Mouse (Mus musculus) liver, embryonic 14.5 days (tissue): ENCODE measurements around the gene Egfr. TPM values are rescaled to one million over a fixed set of nuclear protein-coding genes. Genes with fewer than 3 reads are reported as not detected.

ENCODE experiments used
- ATAC-seq: fragments of 200-750 bp; cut with Nextera tagmentation; 2 replicates; pipeline ENCODE4 v1.8.0; 2017; ENCODE audit warnings: moderate number of reproducible peaks, mild to moderate bottlenecking, moderate library complexity; ENCODE audit not compliant: insufficient read depth
- DNase-seq, 3 experiments: peaks; one replicate each; pipeline ENCODE4 v3.0.0-alpha.2; 2012 to 2013; ENCODE audit warnings: low read depth in 3 of 3, low spot score in 3 of 3
- H3K27ac ChIP-seq: fragments of 300-500 bp; sonication (generic); 2 replicates; pipeline ENCODE4 v1.5.1; 2014; ENCODE audit warnings: moderate library complexity, mild to moderate bottlenecking, control low read depth, inconsistent platforms
- H3K27me3 ChIP-seq: fragments of 300-500 bp; sonication (generic); 2 replicates; pipeline ENCODE4 v1.6.1; 2014; ENCODE audit warnings: mild to moderate bottlenecking, low read length, moderate library complexity; ENCODE audit not compliant: control insufficient read depth, insufficient read depth
- H3K36me3 ChIP-seq: fragments of 300-500 bp; sonication (generic); replicated peaks from 2 replicates; pipeline ENCODE4 v1.6.1; 2014; ENCODE audit warnings: low read depth; ENCODE audit not compliant: control insufficient read depth, insufficient read depth
- H3K4me1 ChIP-seq, 2 experiments: fragments of 200-500 bp in 1 of 2; fragments of 300-500 bp in 1 of 2; sonication (generic) in 1 of 2; replicated peaks; 2 replicates each; pipeline ENCODE4 v1.6.1; 2012 to 2014; ENCODE audit warnings: antibody characterized with exemption in 1 of 2, inconsistent platforms in 1 of 2, low read length in 1 of 2; ENCODE audit not compliant: control insufficient read depth in 2 of 2, insufficient read depth in 2 of 2
- H3K4me2 ChIP-seq: fragments of 300-500 bp; sonication (generic); 2 replicates; pipeline ENCODE4 v1.6.1; 2014; ENCODE audit warnings: low read depth, mild to moderate bottlenecking, control low read depth, moderate library complexity
- H3K4me3 ChIP-seq, 2 experiments: fragments of 200-500 bp in 1 of 2; fragments of 300-500 bp in 1 of 2; sonication (generic) in 1 of 2; 2 replicates each; pipeline ENCODE4 v1.5.1; 2012 to 2014; ENCODE audit warnings: low read depth in 2 of 2, low read length in 2 of 2, mild to moderate bottlenecking in 2 of 2, control low read depth in 1 of 2, inconsistent platforms in 1 of 2, moderate library complexity in 1 of 2; ENCODE audit not compliant: insufficient read depth in 1 of 2
- H3K9ac ChIP-seq: fragments of 300-500 bp; sonication (generic); replicated peaks from 2 replicates; pipeline ENCODE4 v1.6.1; 2014; ENCODE audit warnings: mild to moderate bottlenecking, control low read depth, moderate library complexity
- H3K9me3 ChIP-seq: fragments of 300-500 bp; sonication (generic); 2 replicates; pipeline ENCODE4 v1.6.1; 2016; ENCODE audit warnings: low read length, mixed read lengths; ENCODE audit not compliant: control insufficient read depth
- CTCF ChIP-seq: IDR thresholded peaks from 2 replicates; pipeline ENCODE4 v1.5.1; 2016; ENCODE audit warnings: antibody characterized with exemption, low read depth, control low read depth
- EP300 ChIP-seq: IDR thresholded peaks from 2 replicates; pipeline ENCODE4 v1.6.1; 2016; ENCODE audit warnings: antibody characterized with exemption, low read depth
- WGBS: fragments of 180-500 bp; shearing (Covaris S2); extraction: QIAGEN DNeasy Blood & Tissue Kit; methylation state at CpG from one replicate; pipeline ENCODE4 v1.1.7; 2014; ENCODE audit not compliant: insufficient replicate concordance; 5-methylcytosine and 5-hydroxymethylcytosine counted together
- polyA plus RNA-seq, 2 experiments: library from polyadenylated mRNA; depleted of rRNA in 1 of 2; stranded (reverse) in 1 of 2; unstranded in 1 of 2; fragments of >200 nt; fragmentation: Nextera tagmentation in 1 of 2; extraction: Ambion mirVana in 1 of 2; gene quantifications; 2 replicates each; pipeline versions ENCODE4 v1.2.1 to v1.2.3; 2012 to 2014

Egfr gene
- polyA plus RNA-seq, 2 experiments = 0.46 to 0.53 TPM

GRCm38 (mm10) chr11:16869506-16869905 lies 117.5 kb downstream of the Egfr start:
- H3K9me3 ChIP-seq = no peaks in the 10 kb centered on the region
- H3K36me3 ChIP-seq = no peaks in the 10 kb centered on the region
- H3K27ac ChIP-seq = no peak overlapping the region
- no peak overlapping the region for H3K4me3 ChIP-seq
- 48% methylated on average over 2 of the region's 2 CpGs for WGBS
- TF ChIP-seq CTCF (no peak), EP300 (no peak)
- H3K9ac ChIP-seq = no peak overlapping the region
- no peak for ATAC-seq
- no peaks in the 10 kb centered on the region for H3K4me1 ChIP-seq
- no peak overlapping the region for H3K4me2 ChIP-seq
- DNase-seq = no peak
- no peaks in the 10 kb centered on the region for H3K27me3 ChIP-seq

GRCm38 (mm10) chr11:16871120-16871519 lies 119.1 kb downstream of the Egfr start:
- TF ChIP-seq CTCF (peak; percentile 58), EP300 (no peak)
- H3K4me2 ChIP-seq = no peak overlapping the region
- H3K4me3 ChIP-seq = no peak overlapping the region
- 49% methylated on average over 5 of the region's 5 CpGs for WGBS
- H3K9me3 ChIP-seq = no peaks in the 10 kb centered on the region
- peak in 2 of 3 experiments; percentile 0 to 3 for DNase-seq
- ATAC-seq = no peak
- H3K27me3 ChIP-seq = no peaks in the 10 kb centered on the region
- no peak overlapping the region for H3K27ac ChIP-seq
- no peaks in the 10 kb centered on the region for H3K4me1 ChIP-seq
- no peaks in the 10 kb centered on the region for H3K36me3 ChIP-seq
- no peak overlapping the region for H3K9ac ChIP-seq

GRCm38 (mm10) chr11:16877676-16878378 lies 125.8 kb downstream of the Egfr start:
- H3K4me3 ChIP-seq = no peak overlapping the region
- no peaks in the 10 kb centered on the region for H3K36me3 ChIP-seq
- DNase-seq (no peak), ATAC-seq (no peak)
- 52% methylated on average over 9 of the region's 9 CpGs for WGBS
- H3K27me3 ChIP-seq = no peaks in the 10 kb centered on the region
- no peaks in the 10 kb centered on the region for H3K9me3 ChIP-seq
- H3K4me1 ChIP-seq = no peaks in the 10 kb centered on the region
- H3K4me2 ChIP-seq = no peak overlapping the region
- no peak for TF ChIP-seq CTCF
- H3K27ac ChIP-seq = no peak overlapping the region
- no peak overlapping the region for H3K9ac ChIP-seq

- no peak for TF ChIP-seq CTCF
- no peak for TF ChIP-seq EP300
- no peak for DNase-seq
These were observed 129.9 kb downstream of the Egfr start for GRCm38 (mm10) chr11:16881932-16882331.

GRCm38 (mm10) chr11:16886152-16886551 lies 134.1 kb downstream of the Egfr start:
- H3K4me1 ChIP-seq = no peaks in the 10 kb centered on the region
- no peaks in the 10 kb centered on the region for H3K36me3 ChIP-seq
- H3K4me3 ChIP-seq = no peak overlapping the region
- H3K4me2 ChIP-seq = no peak overlapping the region
- no peak overlapping the region for H3K27ac ChIP-seq
- H3K9me3 ChIP-seq = no peaks in the 10 kb centered on the region
- 48% methylated on average over 6 of the region's 6 CpGs for WGBS
- TF ChIP-seq CTCF = no peak
- no peak for TF ChIP-seq EP300
- no peak overlapping the region for H3K9ac ChIP-seq
- DNase-seq = no peak
- no peaks in the 10 kb centered on the region for H3K27me3 ChIP-seq
- no peak for ATAC-seq

More at GRCm38 (mm10) chr11:16881932-16882331, 129.9 kb downstream of the Egfr start:
- no peak overlapping the region for H3K27ac ChIP-seq
- H3K36me3 ChIP-seq = no peaks in the 10 kb centered on the region
- H3K9me3 ChIP-seq = no peaks in the 10 kb centered on the region
- no peaks in the 10 kb centered on the region for H3K4me1 ChIP-seq
- H3K9ac ChIP-seq = no peak overlapping the region
- WGBS = 54% methylated on average over 4 of the region's 4 CpGs
- no peaks in the 10 kb centered on the region for H3K27me3 ChIP-seq
- no peak overlapping the region for H3K4me3 ChIP-seq
- H3K4me2 ChIP-seq = no peak overlapping the region
- ATAC-seq = no peak
